Mouse (Mus musculus): ENCODE results near the gene Tmem129. TPM values are rescaled to one million over a fixed set of nuclear protein-coding genes. Genes with fewer than 3 reads are reported as not detected.
A peak's percentile ranks its signal among the peaks of the same experiment; 100 is the strongest.

The Tmem129 gene
- polyA plus RNA-seq, 1 experiment: 28.1 TPM

DNA sequence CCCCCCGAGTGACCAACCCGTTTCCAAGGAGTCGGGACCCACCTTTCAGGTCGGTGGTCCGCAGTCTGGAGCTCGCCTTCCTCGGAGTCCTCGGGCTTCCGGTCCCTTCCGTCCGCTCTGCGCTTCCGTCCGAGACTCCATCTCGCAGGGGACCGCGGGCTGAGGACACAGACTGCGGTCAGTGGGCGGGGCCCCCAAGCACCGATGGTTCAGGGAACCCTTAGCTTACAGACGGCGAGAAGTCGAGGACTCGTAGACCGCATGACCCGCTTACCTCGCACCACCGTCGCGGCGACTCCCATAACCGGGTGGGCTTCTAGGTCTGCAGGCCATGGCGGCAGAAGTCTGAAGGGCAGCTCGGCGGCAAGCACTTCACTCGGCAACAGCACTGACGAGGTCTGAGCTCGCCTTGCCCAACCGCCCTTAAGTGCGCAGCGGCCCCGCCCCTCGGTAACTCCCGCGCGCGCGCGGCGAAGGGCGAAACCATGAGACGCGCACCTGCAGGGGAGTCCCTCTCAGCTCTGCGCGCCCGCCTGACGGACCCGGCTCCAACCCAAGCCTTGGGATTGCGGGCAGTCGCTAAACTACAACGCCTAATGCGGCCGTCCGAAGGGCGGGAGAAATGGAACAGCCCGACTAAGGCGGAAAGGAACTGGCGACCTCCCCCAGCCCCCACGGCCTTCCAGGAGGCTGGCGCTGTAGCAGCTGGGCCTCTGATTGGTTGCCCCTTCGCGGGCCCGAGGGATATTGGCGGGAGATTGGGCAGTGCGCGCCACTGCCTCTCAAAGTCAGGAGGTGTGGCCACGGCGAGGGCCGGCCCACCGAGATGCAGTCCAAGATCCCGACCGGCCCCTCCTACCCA, 6.1 kb downstream of the Tmem129 start, which contains the start of gene Slbp:
Gene Slbp, minus strand, starts transcription at position 654 of the 862 bp plus-strand sequence.
- TF ChIP-seq CTCF (IDR thresholded peaks at IDR 0.05; ENCODE audit: borderline replicate concordance, insufficient read depth, low read length) (no peak), POLR2A (IDR thresholded peaks at IDR 0.05; ENCODE audit: low read depth, low read length) (peak; percentile 100)
- Histone ChIP-seq H3K27ac (ENCODE audit: insufficient read depth, low read length) (peak within 1 kb of the TSS; percentile 83), H3K4me3 (ENCODE audit: insufficient read depth, low read length) (peak within 1 kb of the TSS; percentile 86), H3K4me1 (ENCODE audit: control insufficient read depth, insufficient read depth, low read length) (peaks cover 4% of the 10 kb centered on the region; the same call in 1 of the 2 replicates)

DNA sequence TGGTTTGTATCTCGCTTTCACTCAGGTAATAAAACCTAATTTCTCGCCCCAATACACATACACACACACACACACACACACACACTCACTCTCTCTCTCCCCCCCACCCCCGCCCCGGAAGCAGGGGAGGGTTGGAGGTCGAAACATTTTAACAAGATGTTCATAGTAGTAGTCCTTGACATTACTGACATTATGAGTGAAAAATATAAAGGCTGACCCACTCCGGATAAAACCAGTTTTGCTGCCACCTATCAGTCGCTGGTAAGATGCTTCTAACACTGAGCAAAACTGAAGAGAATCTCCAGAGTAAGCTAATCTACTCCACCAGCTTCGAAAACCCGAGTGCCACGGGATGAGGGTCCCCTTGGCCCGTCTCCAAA, 6.7 kb downstream of the Tmem129 start:
- peak overlapping the region; percentile 83 for H3K27ac ChIP-seq (ENCODE audit: insufficient read depth, low read length)
- H3K4me3 ChIP-seq (ENCODE audit: insufficient read depth, low read length): peak overlapping the region; percentile 86
- H3K4me1 ChIP-seq (ENCODE audit: control insufficient read depth, insufficient read depth, low read length): peaks cover 4% of the 10 kb centered on the region; the same call in 1 of the 2 replicates
- TF ChIP-seq POLR2A (IDR thresholded peaks at IDR 0.05; ENCODE audit: low read depth, low read length) (no peak), CTCF (IDR thresholded peaks at IDR 0.05; ENCODE audit: borderline replicate concordance, insufficient read depth, low read length) (no peak)

DNA sequence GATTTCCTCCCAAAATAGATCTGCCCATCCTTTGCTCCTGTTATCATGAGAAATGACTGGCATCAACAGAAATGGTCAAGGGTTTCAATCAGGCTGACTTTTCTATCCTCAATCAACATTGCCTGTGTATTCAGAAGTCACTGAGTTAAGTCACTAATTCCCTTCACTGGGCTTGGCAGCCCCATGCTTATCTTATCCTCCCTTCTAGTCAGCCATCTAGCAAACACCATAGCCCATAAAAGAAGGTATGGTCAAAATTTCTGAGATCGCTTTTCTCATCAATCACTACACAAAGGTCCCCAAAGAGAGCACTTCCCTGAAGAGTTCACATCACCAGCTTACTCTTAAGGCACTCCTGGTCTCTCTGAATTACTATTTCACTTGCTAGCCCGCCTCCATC, 7.2 kb downstream of the Tmem129 start:
- Histone ChIP-seq H3K4me3 (ENCODE audit: insufficient read depth, low read length) (peak overlapping the region; percentile 86), H3K4me1 (ENCODE audit: control insufficient read depth, insufficient read depth, low read length) (peaks cover 4% of the 10 kb centered on the region; the same call in 1 of the 2 replicates), H3K27ac (ENCODE audit: insufficient read depth, low read length) (peak overlapping the region; percentile 83; the same call in 1 of the 2 replicates)
- TF ChIP-seq CTCF (IDR thresholded peaks at IDR 0.05; ENCODE audit: borderline replicate concordance, insufficient read depth, low read length) (no peak), POLR2A (IDR thresholded peaks at IDR 0.05; ENCODE audit: low read depth, low read length) (no peak)

DNA sequence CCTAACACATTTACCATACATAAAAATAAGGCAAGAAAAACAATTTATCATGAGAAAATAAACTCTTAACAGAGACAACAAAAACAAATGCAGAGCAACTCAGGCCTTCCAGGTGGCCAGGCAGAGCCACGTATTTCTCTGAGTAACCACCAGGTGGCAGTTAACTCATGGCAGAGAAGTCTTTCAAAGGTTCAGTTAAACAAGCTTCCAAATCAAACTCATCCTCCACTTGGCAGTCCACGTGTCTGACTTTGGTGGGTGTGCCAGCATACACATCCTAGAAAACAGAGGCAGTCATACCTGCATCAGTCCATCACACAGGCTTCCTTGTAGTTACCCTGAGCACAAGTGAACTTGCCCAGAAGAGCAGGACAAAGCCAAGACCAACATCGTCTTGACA, 17.6 kb downstream of the Tmem129 start:
- peak; percentile 20; the same call in 1 of the 2 replicates for TF ChIP-seq CTCF (IDR thresholded peaks at IDR 0.05; ENCODE audit: borderline replicate concordance, insufficient read depth, low read length)
- TF ChIP-seq POLR2A (IDR thresholded peaks at IDR 0.05; ENCODE audit: low read depth, low read length): no peak
- no peak overlapping the region for H3K27ac ChIP-seq (ENCODE audit: insufficient read depth, low read length)
- no peaks in the 10 kb centered on the region for H3K4me1 ChIP-seq (ENCODE audit: control insufficient read depth, insufficient read depth, low read length)
- no peak overlapping the region for H3K4me3 ChIP-seq (ENCODE audit: insufficient read depth, low read length)

DNA sequence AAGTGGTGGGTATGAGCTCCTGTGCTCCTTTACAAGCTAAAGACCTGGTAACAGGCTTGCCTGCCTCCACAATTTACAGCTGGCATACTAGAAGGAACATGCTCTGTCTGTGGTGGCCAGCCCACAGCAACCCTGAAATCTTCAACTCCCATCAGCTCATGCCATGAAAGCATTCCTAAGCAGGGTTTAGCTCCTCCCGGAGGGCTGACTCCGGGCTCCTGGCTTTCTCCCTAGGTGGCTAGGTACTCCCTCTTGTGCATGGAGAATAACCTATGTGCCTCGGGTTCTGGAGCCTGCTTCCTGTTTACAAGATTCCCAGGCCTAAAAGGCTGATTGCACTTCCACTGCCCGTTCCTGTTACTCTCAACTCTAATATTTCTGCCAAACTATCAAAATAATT, 19.4 kb downstream of the Tmem129 start:
- no peaks in the 10 kb centered on the region for H3K4me1 ChIP-seq (ENCODE audit: control insufficient read depth, insufficient read depth, low read length)
- no peak overlapping the region for H3K27ac ChIP-seq (ENCODE audit: insufficient read depth, low read length)
- no peak for TF ChIP-seq CTCF (IDR thresholded peaks at IDR 0.05; ENCODE audit: borderline replicate concordance, insufficient read depth, low read length)
- no peak for TF ChIP-seq POLR2A (IDR thresholded peaks at IDR 0.05; ENCODE audit: low read depth, low read length)
- no peak overlapping the region for H3K4me3 ChIP-seq (ENCODE audit: insufficient read depth, low read length)

DNA sequence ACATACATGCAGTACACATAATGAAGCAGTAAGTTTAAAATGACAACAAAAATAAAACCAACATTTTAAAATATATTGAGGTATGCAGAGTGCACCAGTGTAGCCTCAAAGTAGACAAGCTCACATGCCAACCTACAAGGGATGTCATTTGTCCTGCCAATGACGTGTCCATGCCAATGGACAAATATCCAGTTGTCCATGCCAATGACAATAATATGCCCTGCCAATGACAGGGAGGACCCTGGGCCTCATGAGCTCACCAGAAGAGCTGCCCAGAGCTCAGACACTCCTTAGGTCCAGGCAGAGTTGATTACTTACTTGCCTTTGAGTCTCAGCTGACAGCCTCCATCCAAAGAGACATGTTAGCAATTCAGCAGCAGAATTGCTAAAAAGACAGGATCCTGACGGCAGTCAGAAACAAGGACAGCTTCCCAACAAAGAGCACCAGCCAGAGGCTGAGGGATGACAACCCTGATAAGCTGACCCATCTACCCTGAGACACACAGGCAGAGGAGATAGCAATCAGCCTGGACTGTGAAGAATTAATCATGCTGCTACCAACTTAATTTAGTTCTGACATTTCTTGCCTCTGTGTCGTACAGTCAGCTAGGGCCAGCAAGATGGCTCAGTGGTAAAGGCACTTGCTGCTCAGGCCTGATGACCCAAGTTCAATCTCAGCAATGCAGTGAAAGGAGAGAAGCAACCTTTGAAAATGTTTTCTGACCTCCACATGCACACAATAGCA, 20.4 kb downstream of the Tmem129 start:
- Histone ChIP-seq H3K4me3 (ENCODE audit: insufficient read depth, low read length) (no peak overlapping the region), H3K27ac (ENCODE audit: insufficient read depth, low read length) (no peak overlapping the region), H3K4me1 (ENCODE audit: control insufficient read depth, insufficient read depth, low read length) (no peaks in the 10 kb centered on the region)
- TF ChIP-seq POLR2A (IDR thresholded peaks at IDR 0.05; ENCODE audit: low read depth, low read length) (no peak), CTCF (IDR thresholded peaks at IDR 0.05; ENCODE audit: borderline replicate concordance, insufficient read depth, low read length) (no peak)

DNA sequence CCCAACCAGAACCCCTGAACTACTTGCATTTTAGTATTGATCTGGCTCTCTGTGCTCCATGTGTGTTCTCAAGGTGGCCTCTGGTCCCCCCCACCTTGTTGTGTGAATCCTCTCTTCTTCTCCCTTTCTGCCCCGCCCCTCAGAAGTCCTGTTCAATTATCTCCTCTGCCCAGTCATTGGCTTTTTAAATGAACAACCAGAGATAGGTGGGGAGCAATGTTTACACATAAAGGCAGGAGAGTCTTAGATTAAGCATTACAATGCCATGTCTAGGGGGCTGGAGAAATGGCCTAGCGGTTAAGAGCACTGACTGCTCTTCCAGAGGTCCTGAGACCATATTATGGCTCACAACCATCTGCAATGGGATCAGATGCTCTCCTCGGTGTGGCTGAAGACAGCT, 22.9 kb downstream of the Tmem129 start:
- H3K4me3 ChIP-seq (ENCODE audit: insufficient read depth, low read length): no peak overlapping the region
- H3K4me1 ChIP-seq (ENCODE audit: control insufficient read depth, insufficient read depth, low read length): 0 out of 2 replicates have a peak, but pooled peaks cover 2% of the 10 kb centered on the region
- H3K27ac ChIP-seq (ENCODE audit: insufficient read depth, low read length): no peak overlapping the region
- no peak for TF ChIP-seq POLR2A (IDR thresholded peaks at IDR 0.05; ENCODE audit: low read depth, low read length)
- TF ChIP-seq CTCF (IDR thresholded peaks at IDR 0.05; ENCODE audit: borderline replicate concordance, insufficient read depth, low read length): no peak

DNA sequence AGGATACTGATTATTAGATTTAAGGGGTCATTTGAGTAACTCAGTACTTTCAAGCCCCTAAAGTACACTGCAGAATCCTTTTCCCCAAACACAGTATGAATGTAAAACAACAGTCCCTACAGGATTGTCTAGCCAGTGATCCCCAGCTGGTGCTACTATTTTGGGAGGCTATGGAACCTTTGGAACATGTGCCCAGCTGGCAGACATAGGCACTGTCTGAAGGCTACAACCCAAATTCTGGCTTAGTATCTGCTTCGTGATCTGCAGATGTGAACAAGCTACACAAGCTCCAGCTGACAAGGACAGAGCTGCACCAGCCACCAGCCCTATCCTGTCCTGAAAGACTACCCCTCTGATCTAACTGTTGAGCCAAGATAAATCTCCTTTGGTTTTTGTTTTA, 25.7 kb downstream of the Tmem129 start:
- no peak overlapping the region for H3K27ac ChIP-seq (ENCODE audit: insufficient read depth, low read length)
- TF ChIP-seq POLR2A (IDR thresholded peaks at IDR 0.05; ENCODE audit: low read depth, low read length) (no peak), CTCF (IDR thresholded peaks at IDR 0.05; ENCODE audit: borderline replicate concordance, insufficient read depth, low read length) (no peak)
- H3K4me1 ChIP-seq (ENCODE audit: control insufficient read depth, insufficient read depth, low read length): 0 out of 2 replicates have a peak, but pooled peaks cover 4% of the 10 kb centered on the region
- no peak overlapping the region for H3K4me3 ChIP-seq (ENCODE audit: insufficient read depth, low read length)

DNA sequence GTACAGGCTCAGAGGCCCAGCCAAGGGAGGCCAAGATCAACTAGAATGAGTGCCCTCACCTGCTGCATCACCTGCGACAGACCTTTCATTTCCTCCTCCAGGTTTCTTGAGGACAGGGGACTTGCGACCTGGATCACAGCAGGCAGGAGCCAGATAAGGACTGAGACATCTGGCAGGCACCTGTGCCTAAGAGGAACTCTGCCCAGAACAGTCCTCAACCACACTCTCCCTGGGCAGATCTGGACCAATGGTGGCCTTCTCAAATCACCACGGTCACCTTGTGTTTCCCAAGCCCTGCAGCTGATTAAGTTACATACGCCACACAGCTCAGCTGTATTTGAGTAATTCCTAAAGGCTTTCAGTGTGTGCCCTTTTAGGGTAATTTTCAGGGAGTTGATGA, 27.6 kb downstream of the Tmem129 start:
- Histone ChIP-seq H3K4me1 (ENCODE audit: control insufficient read depth, insufficient read depth, low read length) (0 out of 2 replicates have a peak, but pooled peaks cover 4% of the 10 kb centered on the region), H3K27ac (ENCODE audit: insufficient read depth, low read length) (peak overlapping the region; percentile 78), H3K4me3 (ENCODE audit: insufficient read depth, low read length) (peak overlapping the region; percentile 70; the same call in 1 of the 2 replicates)

More for the DNA sequence above, 27.6 kb downstream of the Tmem129 start:
- TF ChIP-seq POLR2A (IDR thresholded peaks at IDR 0.05; ENCODE audit: low read depth, low read length) (peak; percentile 56), CTCF (IDR thresholded peaks at IDR 0.05; ENCODE audit: borderline replicate concordance, insufficient read depth, low read length) (no peak)

Measured in embryonic fibroblast, embryonic 13.5 days (primary cell).